Mouse (Mus musculus): Measurements from ENCODE around the gene Tnrc6c. TPM values are rescaled to one million over a fixed set of nuclear protein-coding genes. Genes with fewer than 3 reads are reported as not detected.

Gene Tnrc6c
- total and polyA plus RNA-seq, 2 experiments = 5.7 to 6.3 TPM

DNA sequence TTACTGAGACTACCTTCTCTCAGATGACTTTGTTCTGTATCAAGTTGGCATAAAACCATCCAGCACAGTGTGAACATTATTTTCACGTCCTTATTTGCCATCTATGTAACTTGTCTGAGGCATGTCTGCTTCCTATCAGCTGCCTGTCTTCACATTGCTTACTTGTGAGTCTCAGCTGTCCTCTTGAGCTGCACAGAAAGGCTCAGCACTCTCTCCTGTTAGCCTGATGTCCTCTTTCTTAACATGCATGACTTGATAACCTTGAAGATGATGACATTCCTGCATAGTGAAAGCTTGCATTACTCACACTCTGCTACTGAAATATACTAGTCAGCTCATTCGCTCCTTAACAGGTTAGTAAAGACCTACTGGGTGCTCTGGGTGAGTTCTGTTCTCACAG, 53.1 kb downstream of the Tnrc6c start:
- no peak for DNase-seq (ENCODE audit: extremely low read depth, low read depth, low spot score)
- Histone ChIP-seq H3K27ac (replicated peaks; ENCODE audit: insufficient read depth, low read depth, low read length) (no peak overlapping the region), H3K79me2 (ENCODE audit: control insufficient read depth, insufficient read depth, low read length) (0 out of 2 replicates have a peak, but pooled peaks cover 4% of the 10 kb centered on the region), H3K4me3 (ENCODE audit: insufficient read depth, low read depth, low read length) (no peak overlapping the region), H3K9ac (ENCODE audit: low read depth, low read length) (no peak overlapping the region), H3K4me1 (ENCODE audit: control insufficient read depth, insufficient read depth, low read length) (peaks cover 2% of the 10 kb centered on the region; the same call in 1 of the 2 replicates), H3K36me3 (ENCODE audit: control insufficient read depth, insufficient read depth, low read length) (peaks cover 4% of the 10 kb centered on the region), H3K27me3 (ENCODE audit: control insufficient read depth, insufficient read depth, low read length) (no peaks in the 10 kb centered on the region)
- whole genome bisulfite sequencing = 80% methylated on average over 2 of the region's 2 CpGs
- no peak for TF ChIP-seq CTCF (IDR thresholded peaks at IDR 0.05; ENCODE audit: low read depth, low read length)
- no peak for TF ChIP-seq POLR2A (IDR thresholded peaks at IDR 0.05; ENCODE audit: extremely low read depth, insufficient read depth, low read length)

DNA sequence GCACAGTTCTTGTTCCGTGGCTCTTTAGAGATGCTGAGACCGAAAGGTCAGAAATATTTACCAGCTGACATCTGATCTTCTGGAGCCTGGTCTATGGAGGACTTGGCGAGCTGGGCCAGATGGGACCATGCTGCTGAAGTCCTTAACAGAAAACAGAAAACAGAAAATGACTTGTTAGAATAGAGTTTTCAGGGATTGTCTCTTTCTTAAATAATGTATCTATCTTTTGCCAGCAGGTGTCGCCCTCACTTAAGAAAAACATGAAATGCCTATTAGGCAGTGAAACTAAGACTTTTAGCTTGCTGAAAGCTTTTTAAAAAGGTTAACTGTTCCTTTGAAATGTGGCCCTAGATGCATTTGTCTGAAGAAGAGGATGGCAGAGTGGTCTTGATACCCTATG, 55.2 kb downstream of the Tnrc6c start:
- H3K4me1 ChIP-seq (ENCODE audit: control insufficient read depth, insufficient read depth, low read length) = peaks cover 2% of the 10 kb centered on the region; the same call in 1 of the 2 replicates
- no peaks in the 10 kb centered on the region for H3K36me3 ChIP-seq (ENCODE audit: control insufficient read depth, insufficient read depth, low read length)
- peak; percentile 50 for DNase-seq (ENCODE audit: extremely low read depth, low read depth, low spot score)
- H3K4me3 ChIP-seq (ENCODE audit: insufficient read depth, low read depth, low read length) = no peak overlapping the region
- H3K27me3 ChIP-seq (ENCODE audit: control insufficient read depth, insufficient read depth, low read length) = no peaks in the 10 kb centered on the region
- no peaks in the 10 kb centered on the region for H3K79me2 ChIP-seq (ENCODE audit: control insufficient read depth, insufficient read depth, low read length)
- no peak overlapping the region for H3K9ac ChIP-seq (ENCODE audit: low read depth, low read length)
- WGBS = 69% methylated on average over 4 of the region's 4 CpGs
- TF ChIP-seq CTCF (IDR thresholded peaks at IDR 0.05; ENCODE audit: low read depth, low read length) = peak; percentile 29; the same call in 1 of the 2 replicates
- TF ChIP-seq POLR2A (IDR thresholded peaks at IDR 0.05; ENCODE audit: extremely low read depth, insufficient read depth, low read length) = no peak
- no peak overlapping the region for H3K27ac ChIP-seq (replicated peaks; ENCODE audit: insufficient read depth, low read depth, low read length)

DNA sequence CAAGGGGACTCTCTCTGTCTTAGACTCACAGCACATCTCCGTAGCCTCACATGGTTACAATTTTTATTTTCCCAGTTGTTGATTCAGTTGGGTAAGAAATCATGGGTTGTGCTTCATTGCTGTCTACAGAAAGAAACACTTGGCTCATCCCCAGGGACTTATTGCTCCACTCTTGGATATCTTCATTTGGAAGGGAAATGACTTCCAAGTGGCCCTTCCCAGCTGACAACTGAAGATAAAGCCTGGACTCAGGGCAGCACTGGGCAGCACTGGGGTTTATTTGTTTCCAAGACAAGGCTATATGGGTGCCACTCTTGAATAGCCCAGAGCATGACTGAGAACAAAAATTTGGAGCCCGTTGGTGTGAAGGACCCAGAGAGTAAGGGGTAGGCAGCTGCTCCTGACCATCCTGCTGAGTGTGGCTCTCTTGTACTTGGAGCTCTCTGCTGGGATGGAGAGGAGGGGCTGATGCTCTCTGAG, 56.8 kb downstream of the Tnrc6c start:
- Histone ChIP-seq H3K36me3 (ENCODE audit: control insufficient read depth, insufficient read depth, low read length) (peaks cover 2% of the 10 kb centered on the region; the same call in 1 of the 2 replicates), H3K27ac (replicated peaks; ENCODE audit: insufficient read depth, low read depth, low read length) (no peak overlapping the region), H3K4me1 (ENCODE audit: control insufficient read depth, insufficient read depth, low read length) (peaks cover 2% of the 10 kb centered on the region; the same call in 1 of the 2 replicates), H3K79me2 (ENCODE audit: control insufficient read depth, insufficient read depth, low read length) (no peaks in the 10 kb centered on the region), H3K4me3 (ENCODE audit: insufficient read depth, low read depth, low read length) (no peak overlapping the region), H3K9ac (ENCODE audit: low read depth, low read length) (no peak overlapping the region), H3K27me3 (ENCODE audit: control insufficient read depth, insufficient read depth, low read length) (no peaks in the 10 kb centered on the region)
- DNase-seq (ENCODE audit: extremely low read depth, low read depth, low spot score) = peak; percentile 37
- WGBS = 56% methylated on average over 2 of the region's 2 CpGs
- TF ChIP-seq POLR2A (IDR thresholded peaks at IDR 0.05; ENCODE audit: extremely low read depth, insufficient read depth, low read length) = no peak

DNA sequence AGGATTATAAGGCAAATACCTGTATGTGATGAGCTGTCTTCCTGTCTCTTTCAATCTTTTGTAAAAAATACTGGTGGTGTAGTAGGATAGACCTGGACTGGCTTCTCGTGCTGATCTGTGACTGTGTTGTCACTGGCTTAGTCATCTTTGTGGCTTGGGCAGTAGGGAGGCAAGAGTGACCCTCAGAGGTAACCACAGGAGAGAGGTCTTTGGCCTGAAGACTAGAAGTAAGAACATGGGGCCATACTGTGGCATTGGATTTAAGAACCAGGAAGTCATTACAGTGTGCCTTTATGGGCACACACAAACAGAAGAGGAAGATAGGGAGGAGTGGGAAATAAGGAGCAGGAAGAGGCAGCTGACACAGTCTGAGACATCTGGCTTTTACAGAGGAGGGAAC, 58.0 kb downstream of the Tnrc6c start:
- peaks cover 2% of the 10 kb centered on the region; the same call in 1 of the 2 replicates for H3K4me1 ChIP-seq (ENCODE audit: control insufficient read depth, insufficient read depth, low read length)
- H3K79me2 ChIP-seq (ENCODE audit: control insufficient read depth, insufficient read depth, low read length) = no peaks in the 10 kb centered on the region
- no peak overlapping the region for H3K27ac ChIP-seq (replicated peaks; ENCODE audit: insufficient read depth, low read depth, low read length)
- H3K4me3 ChIP-seq (ENCODE audit: insufficient read depth, low read depth, low read length) = no peak overlapping the region
- TF ChIP-seq CTCF (IDR thresholded peaks at IDR 0.05; ENCODE audit: low read depth, low read length) (no peak), POLR2A (IDR thresholded peaks at IDR 0.05; ENCODE audit: extremely low read depth, insufficient read depth, low read length) (no peak)
- H3K27me3 ChIP-seq (ENCODE audit: control insufficient read depth, insufficient read depth, low read length) = no peaks in the 10 kb centered on the region
- H3K9ac ChIP-seq (ENCODE audit: low read depth, low read length) = no peak overlapping the region
- 90% methylated on average over 1 of the region's 1 CpGs for WGBS
- no peak for DNase-seq (ENCODE audit: extremely low read depth, low read depth, low spot score)
- H3K36me3 ChIP-seq (ENCODE audit: control insufficient read depth, insufficient read depth, low read length) = peaks cover 6% of the 10 kb centered on the region

DNA sequence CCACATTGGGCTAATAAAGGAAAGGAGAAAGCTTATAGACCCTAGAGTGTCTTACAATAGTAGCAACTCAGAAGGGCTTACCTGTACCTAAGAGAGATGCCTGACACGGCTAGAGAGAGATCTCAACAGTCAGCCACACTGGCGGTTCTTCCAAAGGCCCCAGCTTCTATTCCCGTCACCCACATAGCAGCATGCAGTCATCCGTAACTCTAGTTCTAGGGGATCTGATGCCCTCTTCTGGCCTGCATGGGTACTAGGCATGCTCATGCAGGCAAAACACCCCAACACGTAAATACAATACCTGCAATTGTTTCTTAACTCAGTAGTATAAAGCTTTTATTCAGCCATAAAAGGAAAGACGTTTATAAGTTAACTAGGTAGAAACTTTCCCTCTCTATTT, 59.3 kb downstream of the Tnrc6c start:
- no peak for DNase-seq (ENCODE audit: extremely low read depth, low read depth, low spot score)
- Histone ChIP-seq H3K4me1 (ENCODE audit: control insufficient read depth, insufficient read depth, low read length) (peaks cover 2% of the 10 kb centered on the region; the same call in 1 of the 2 replicates), H3K79me2 (ENCODE audit: control insufficient read depth, insufficient read depth, low read length) (no peaks in the 10 kb centered on the region), H3K27ac (replicated peaks; ENCODE audit: insufficient read depth, low read depth, low read length) (no peak overlapping the region), H3K27me3 (ENCODE audit: control insufficient read depth, insufficient read depth, low read length) (no peaks in the 10 kb centered on the region), H3K4me3 (ENCODE audit: insufficient read depth, low read depth, low read length) (no peak overlapping the region), H3K36me3 (ENCODE audit: control insufficient read depth, insufficient read depth, low read length) (peaks cover 6% of the 10 kb centered on the region), H3K9ac (ENCODE audit: low read depth, low read length) (no peak overlapping the region)
- 94% methylated on average over 6 of the region's 6 CpGs for WGBS
- TF ChIP-seq CTCF (IDR thresholded peaks at IDR 0.05; ENCODE audit: low read depth, low read length) = no peak; the same call in 1 of the 2 replicates
- TF ChIP-seq POLR2A (IDR thresholded peaks at IDR 0.05; ENCODE audit: extremely low read depth, insufficient read depth, low read length) = no peak

DNA sequence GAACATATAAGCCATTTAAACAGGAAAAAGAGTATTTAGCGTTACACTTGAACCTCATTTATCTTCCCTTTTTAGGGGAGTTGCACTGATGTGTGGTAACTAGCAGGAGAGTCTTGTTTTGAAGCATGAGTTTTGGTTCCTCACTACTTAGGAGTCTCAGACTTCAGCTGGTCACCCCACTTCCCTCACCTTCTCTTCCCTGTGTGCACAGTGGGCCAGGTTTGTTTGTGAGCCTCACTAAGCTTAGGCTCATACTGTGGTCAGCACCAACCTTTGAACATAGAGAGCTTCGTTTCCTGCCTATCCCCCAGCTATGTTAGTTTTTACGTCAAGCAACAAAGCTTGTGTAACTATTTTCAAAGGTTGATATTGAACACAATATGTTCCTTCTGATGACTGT, 64.7 kb downstream of the Tnrc6c start:
- Histone ChIP-seq H3K27ac (replicated peaks; ENCODE audit: insufficient read depth, low read depth, low read length) (no peak overlapping the region), H3K4me3 (ENCODE audit: insufficient read depth, low read depth, low read length) (no peak overlapping the region), H3K79me2 (ENCODE audit: control insufficient read depth, insufficient read depth, low read length) (no peaks in the 10 kb centered on the region), H3K9ac (ENCODE audit: low read depth, low read length) (no peak overlapping the region), H3K36me3 (ENCODE audit: control insufficient read depth, insufficient read depth, low read length) (peaks cover 8% of the 10 kb centered on the region), H3K4me1 (ENCODE audit: control insufficient read depth, insufficient read depth, low read length) (no peaks in the 10 kb centered on the region), H3K27me3 (ENCODE audit: control insufficient read depth, insufficient read depth, low read length) (no peaks in the 10 kb centered on the region)
- no peak for TF ChIP-seq POLR2A (IDR thresholded peaks at IDR 0.05; ENCODE audit: extremely low read depth, insufficient read depth, low read length)
- no peak for TF ChIP-seq CTCF (IDR thresholded peaks at IDR 0.05; ENCODE audit: low read depth, low read length)
- DNase-seq (ENCODE audit: extremely low read depth, low read depth, low spot score) = no peak
- WGBS = 74% methylated on average over 3 of the region's 3 CpGs
